Mouse (Mus musculus): ENCODE results near the gene Gpx5. TPM values are rescaled to one million over a fixed set of nuclear protein-coding genes. Genes with fewer than 3 reads are reported as not detected.

Gene Gpx5
- polyA plus RNA-seq, 1 experiment, result not detected

DNA sequence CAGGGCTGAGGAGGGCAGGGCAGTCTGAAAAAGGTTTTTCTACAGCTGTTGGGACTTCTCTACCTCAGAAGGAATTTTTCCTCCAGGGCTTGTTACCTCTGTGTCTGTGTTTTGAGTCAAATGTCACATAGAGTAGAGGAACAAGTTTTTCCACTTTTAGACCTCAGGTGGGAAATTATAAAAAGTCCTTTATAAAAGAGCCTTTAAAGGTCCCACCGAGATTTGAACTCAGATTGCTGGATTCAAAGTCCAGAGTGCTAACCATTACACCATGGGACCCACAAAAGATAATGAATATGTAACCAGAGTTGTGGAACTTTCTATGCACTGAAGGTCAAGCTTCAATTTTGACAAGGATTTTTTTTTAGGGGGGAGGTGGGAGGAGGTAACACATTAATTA lies 24.3 kb downstream of the Gpx5 start:
- TF ChIP-seq CTCF (IDR thresholded peaks at IDR 0.05; ENCODE audit: borderline replicate concordance, control insufficient read depth, extremely low read depth, insufficient read depth, low read length, poor library complexity), result no peak
- no peak for TF ChIP-seq POLR2A (IDR thresholded peaks at IDR 0.05; ENCODE audit: control insufficient read depth, extremely low read depth, insufficient read depth, low read length, poor library complexity)
- 31% methylated on average over 1 of the region's 1 CpGs for WGBS
- Histone ChIP-seq H3K36me3 (ENCODE audit: control insufficient read depth, insufficient read depth, low read length) (no peaks in the 10 kb centered on the region), H3K4me3 (ENCODE audit: control insufficient read depth, insufficient read depth, low read length) (no peak overlapping the region), H3K27me3 (ENCODE audit: control insufficient read depth, insufficient read depth, low read length) (no peaks in the 10 kb centered on the region; the same call in 1 of the 2 replicates), H3K4me1 (replicated peaks; ENCODE audit: control insufficient read depth, insufficient read depth, low read length) (no peaks in the 10 kb centered on the region), H3K27ac (ENCODE audit: control insufficient read depth, insufficient read depth, low read length) (no peak overlapping the region)
- DNase-seq, result no peak

DNA sequence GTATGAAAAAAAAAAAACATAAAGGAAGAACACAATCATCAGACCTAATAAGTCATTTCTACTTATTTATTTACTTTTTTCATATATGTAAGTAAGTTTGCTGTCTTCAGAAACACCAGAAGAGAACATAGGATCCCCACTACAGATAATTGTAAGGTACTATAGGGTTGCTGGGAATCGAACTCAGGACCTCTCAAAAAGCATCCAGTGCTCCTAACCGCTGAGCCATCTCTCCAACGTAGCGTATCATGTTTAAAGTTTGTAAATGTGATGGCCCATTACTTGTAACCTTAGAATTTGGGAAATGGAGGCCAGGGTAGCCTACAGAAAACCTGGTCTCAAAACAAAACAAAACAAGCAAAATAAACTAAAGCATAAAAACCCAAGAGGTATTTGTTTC lies 25.0 kb downstream of the Gpx5 start:
- 73% methylated on average over 4 of the region's 4 CpGs for WGBS
- no peak for TF ChIP-seq CTCF (IDR thresholded peaks at IDR 0.05; ENCODE audit: borderline replicate concordance, control insufficient read depth, extremely low read depth, insufficient read depth, low read length, poor library complexity)
- TF ChIP-seq POLR2A (IDR thresholded peaks at IDR 0.05; ENCODE audit: control insufficient read depth, extremely low read depth, insufficient read depth, low read length, poor library complexity), result no peak

DNA sequence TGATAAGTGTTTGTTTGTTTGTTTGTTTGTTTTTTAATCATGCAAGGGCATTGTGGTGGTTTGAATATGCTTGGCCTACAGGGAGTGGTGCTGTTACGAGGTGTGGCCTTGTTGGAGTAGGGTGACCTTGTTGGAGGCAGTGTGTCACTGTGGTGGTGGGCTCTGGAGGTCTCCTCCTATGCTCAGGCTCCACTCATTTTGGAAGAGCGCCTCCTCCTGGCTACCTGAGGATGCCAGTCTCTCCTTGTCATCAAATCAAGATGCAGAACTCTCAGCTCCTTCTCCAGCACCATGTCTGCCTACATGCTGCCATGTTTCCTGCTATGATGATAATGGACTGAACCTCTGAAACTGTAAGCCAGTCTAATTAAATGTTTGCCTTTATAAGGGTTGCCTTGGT lies 26.8 kb downstream of the Gpx5 start:
- 92% methylated on average over 2 of the region's 2 CpGs for WGBS
- DNase-seq, result no peak

More for the DNA sequence above, 25.0 kb downstream of the Gpx5 start:
- no peak for DNase-seq
- Histone ChIP-seq H3K27ac (ENCODE audit: control insufficient read depth, insufficient read depth, low read length) (no peak overlapping the region), H3K4me1 (replicated peaks; ENCODE audit: control insufficient read depth, insufficient read depth, low read length) (no peaks in the 10 kb centered on the region), H3K27me3 (ENCODE audit: control insufficient read depth, insufficient read depth, low read length) (no peaks in the 10 kb centered on the region; the same call in 1 of the 2 replicates), H3K36me3 (ENCODE audit: control insufficient read depth, insufficient read depth, low read length) (no peaks in the 10 kb centered on the region), H3K4me3 (ENCODE audit: control insufficient read depth, insufficient read depth, low read length) (no peak overlapping the region)

DNA sequence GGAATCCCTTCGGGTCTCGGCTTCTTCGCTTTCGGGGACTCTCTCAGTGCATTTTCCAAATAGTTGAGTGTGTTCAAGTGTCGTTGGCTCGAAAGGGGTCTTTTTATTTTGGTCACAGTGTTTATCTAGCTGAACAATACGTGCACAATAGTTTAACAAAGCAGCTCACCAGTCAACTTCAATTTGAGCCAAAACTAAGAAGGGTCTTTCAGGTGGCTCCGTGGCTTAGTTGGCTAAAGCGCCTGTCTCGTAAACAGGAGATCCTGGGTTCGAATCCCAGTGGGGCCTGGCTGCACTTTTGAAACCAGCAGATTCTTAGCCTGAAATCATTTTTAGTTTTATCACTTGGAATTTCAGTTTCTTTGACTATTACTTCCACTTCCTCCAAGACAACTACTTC lies 28.2 kb downstream of the Gpx5 start:
- Histone ChIP-seq H3K4me1 (replicated peaks; ENCODE audit: control insufficient read depth, insufficient read depth, low read length) (no peaks in the 10 kb centered on the region), H3K4me3 (ENCODE audit: control insufficient read depth, insufficient read depth, low read length) (no peak overlapping the region), H3K27me3 (ENCODE audit: control insufficient read depth, insufficient read depth, low read length) (peaks cover 2% of the 10 kb centered on the region; the same call in 1 of the 2 replicates), H3K27ac (ENCODE audit: control insufficient read depth, insufficient read depth, low read length) (no peak overlapping the region), H3K36me3 (ENCODE audit: control insufficient read depth, insufficient read depth, low read length) (no peaks in the 10 kb centered on the region)
- 12% methylated on average over 11 of the region's 11 CpGs for WGBS
- no peak for TF ChIP-seq POLR2A (IDR thresholded peaks at IDR 0.05; ENCODE audit: control insufficient read depth, extremely low read depth, insufficient read depth, low read length, poor library complexity)
- no peak for TF ChIP-seq CTCF (IDR thresholded peaks at IDR 0.05; ENCODE audit: borderline replicate concordance, control insufficient read depth, extremely low read depth, insufficient read depth, low read length, poor library complexity)
- no peak for DNase-seq

More for the DNA sequence above, 26.8 kb downstream of the Gpx5 start:
- Histone ChIP-seq H3K36me3 (ENCODE audit: control insufficient read depth, insufficient read depth, low read length) (no peaks in the 10 kb centered on the region), H3K4me1 (replicated peaks; ENCODE audit: control insufficient read depth, insufficient read depth, low read length) (no peaks in the 10 kb centered on the region), H3K4me3 (ENCODE audit: control insufficient read depth, insufficient read depth, low read length) (no peak overlapping the region), H3K27me3 (ENCODE audit: control insufficient read depth, insufficient read depth, low read length) (no peaks in the 10 kb centered on the region; the same call in 1 of the 2 replicates), H3K27ac (ENCODE audit: control insufficient read depth, insufficient read depth, low read length) (no peak overlapping the region)
- no peak for TF ChIP-seq CTCF (IDR thresholded peaks at IDR 0.05; ENCODE audit: borderline replicate concordance, control insufficient read depth, extremely low read depth, insufficient read depth, low read length, poor library complexity)
- no peak for TF ChIP-seq POLR2A (IDR thresholded peaks at IDR 0.05; ENCODE audit: control insufficient read depth, extremely low read depth, insufficient read depth, low read length, poor library complexity)

DNA sequence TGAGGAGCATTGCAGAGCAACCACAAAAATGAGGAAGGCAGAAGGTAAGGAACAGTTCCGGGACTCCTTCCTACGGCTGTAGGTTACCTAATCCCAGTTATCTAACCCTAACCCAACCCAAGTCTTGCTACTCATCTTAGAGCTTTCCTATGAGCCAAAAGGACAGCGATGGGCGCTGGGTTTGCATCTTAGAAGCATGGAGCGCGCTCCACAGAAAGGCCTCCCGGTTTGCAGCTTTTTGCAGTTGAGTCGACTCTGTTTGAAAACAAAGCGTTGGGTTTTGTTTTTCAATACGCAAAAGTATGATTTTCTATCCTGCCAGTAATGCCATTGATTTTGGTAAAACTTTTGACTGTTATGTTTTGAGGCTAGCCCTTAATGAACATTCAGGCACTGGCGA lies 28.6 kb downstream of the Gpx5 start:
- no peak for DNase-seq
- H3K4me3 ChIP-seq (ENCODE audit: control insufficient read depth, insufficient read depth, low read length), result no peak overlapping the region
- TF ChIP-seq POLR2A (IDR thresholded peaks at IDR 0.05; ENCODE audit: control insufficient read depth, extremely low read depth, insufficient read depth, low read length, poor library complexity), result no peak
- no peak for TF ChIP-seq CTCF (IDR thresholded peaks at IDR 0.05; ENCODE audit: borderline replicate concordance, control insufficient read depth, extremely low read depth, insufficient read depth, low read length, poor library complexity)
- WGBS, result 11% methylated on average over 11 of the region's 11 CpGs
- H3K36me3 ChIP-seq (ENCODE audit: control insufficient read depth, insufficient read depth, low read length), result no peaks in the 10 kb centered on the region
- H3K27me3 ChIP-seq (ENCODE audit: control insufficient read depth, insufficient read depth, low read length), result peaks cover 2% of the 10 kb centered on the region; the same call in 1 of the 2 replicates
- H3K27ac ChIP-seq (ENCODE audit: control insufficient read depth, insufficient read depth, low read length), result no peak overlapping the region
- no peaks in the 10 kb centered on the region for H3K4me1 ChIP-seq (replicated peaks; ENCODE audit: control insufficient read depth, insufficient read depth, low read length)

DNA sequence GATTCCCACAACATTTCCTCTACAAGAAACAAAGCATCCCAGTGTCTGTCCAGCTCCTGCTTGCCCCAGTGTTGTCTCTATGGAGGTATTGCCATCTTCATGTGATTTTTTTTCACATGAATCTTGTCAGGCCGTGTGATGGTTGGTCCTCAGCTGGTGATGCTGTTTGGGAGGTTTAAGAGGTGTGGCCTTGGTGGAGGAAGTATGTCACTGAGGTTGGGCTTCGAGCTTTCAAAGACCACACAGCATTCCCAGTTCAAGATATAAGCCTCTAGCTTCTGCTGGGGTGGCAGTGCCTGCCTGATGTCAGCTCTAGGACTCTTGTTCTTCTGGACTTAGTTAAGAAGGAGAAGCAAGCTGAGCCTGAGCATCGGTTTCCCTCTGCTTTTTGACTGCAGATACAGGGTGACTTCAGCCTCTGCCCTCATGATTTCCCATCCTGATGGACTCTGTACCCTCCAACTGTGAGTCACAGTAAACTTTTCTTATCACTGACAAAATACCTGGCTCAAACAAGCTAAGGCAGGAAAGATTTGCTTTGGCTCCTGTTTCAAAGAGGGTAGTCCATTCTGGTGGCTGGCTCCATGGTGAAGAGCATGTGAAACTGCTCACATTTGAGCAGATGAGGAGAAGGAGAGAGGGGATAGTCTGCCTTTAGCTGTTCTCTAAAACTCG lies 29.6 kb downstream of the Gpx5 start:
- no peak overlapping the region for H3K27ac ChIP-seq (ENCODE audit: control insufficient read depth, insufficient read depth, low read length)

More for the DNA sequence above, 29.6 kb downstream of the Gpx5 start:
- TF ChIP-seq POLR2A (IDR thresholded peaks at IDR 0.05; ENCODE audit: control insufficient read depth, extremely low read depth, insufficient read depth, low read length, poor library complexity), result no peak
- TF ChIP-seq CTCF (IDR thresholded peaks at IDR 0.05; ENCODE audit: borderline replicate concordance, control insufficient read depth, extremely low read depth, insufficient read depth, low read length, poor library complexity), result no peak
- H3K4me1 ChIP-seq (replicated peaks; ENCODE audit: control insufficient read depth, insufficient read depth, low read length), result no peaks in the 10 kb centered on the region
- H3K4me3 ChIP-seq (ENCODE audit: control insufficient read depth, insufficient read depth, low read length), result no peak overlapping the region
- no peaks in the 10 kb centered on the region for H3K36me3 ChIP-seq (ENCODE audit: control insufficient read depth, insufficient read depth, low read length)
- DNase-seq, result no peak
- 53% methylated on average over 4 of the region's 4 CpGs for WGBS
- H3K27me3 ChIP-seq (ENCODE audit: control insufficient read depth, insufficient read depth, low read length), result peaks cover 6% of the 10 kb centered on the region; the same call in 1 of the 2 replicates

Measured in thymus, adult 2 months (tissue).